Mouse (Mus musculus) heart, embryonic 16.5 days (tissue): Measurements from ENCODE around the gene Elmsan1. TPM values are rescaled to one million over a fixed set of nuclear protein-coding genes. Genes with fewer than 3 reads are reported as not detected.

Experiments
- ATAC-seq: fragments of 200-750 bp; cut with Nextera tagmentation; replicated peaks from 2 replicates; pipeline ENCODE4 v1.8.0; 2017; ENCODE audit warnings: moderate number of reproducible peaks; ENCODE audit not compliant: insufficient read depth, low FRiP score; ENCODE audit errors: extremely low read depth
- H3K27ac ChIP-seq: fragments of 300-500 bp; sonication (generic); 2 replicates; pipeline ENCODE4 v1.5.1; 2014; ENCODE audit warnings: mild to moderate bottlenecking, low read length, control low read depth, moderate library complexity
- H3K27me3 ChIP-seq: fragments of 300-500 bp; sonication (generic); 2 replicates; pipeline ENCODE4 v1.6.1; 2014; ENCODE audit warnings: low read length, mixed read lengths; ENCODE audit not compliant: control insufficient read depth, insufficient read depth
- H3K36me3 ChIP-seq: fragments of 300-500 bp; sonication (generic); 2 replicates; pipeline ENCODE4 v1.6.1; 2014; ENCODE audit not compliant: control insufficient read depth, insufficient read depth
- H3K4me1 ChIP-seq: fragments of 300-500 bp; sonication (generic); 2 replicates; pipeline ENCODE4 v1.6.1; 2014; ENCODE audit warnings: low read length, mixed read lengths; ENCODE audit not compliant: control insufficient read depth, insufficient read depth
- H3K4me2 ChIP-seq: fragments of 300-500 bp; sonication (generic); 2 replicates; pipeline ENCODE4 v1.6.1; 2014; ENCODE audit warnings: low read depth, mild to moderate bottlenecking, control low read depth, low read length
- H3K4me3 ChIP-seq: fragments of 300-500 bp; sonication (generic); 2 replicates; pipeline ENCODE4 v1.5.1; 2014; ENCODE audit warnings: mild to moderate bottlenecking, control low read depth, low read length
- H3K9ac ChIP-seq: fragments of 300-500 bp; sonication (generic); 2 replicates; pipeline ENCODE4 v1.6.1; 2014; ENCODE audit warnings: low read length, control low read depth
- H3K9me3 ChIP-seq: fragments of 300-500 bp; sonication (generic); replicated peaks from 2 replicates; pipeline ENCODE4 v1.6.1; 2016; ENCODE audit warnings: low read length; ENCODE audit not compliant: control insufficient read depth
- WGBS: fragments of 180-500 bp; shearing (Covaris S2); extraction: QIAGEN DNeasy Blood & Tissue Kit; methylation state at CpG from one replicate; pipeline ENCODE4 v1.1.7; 2014; 5-methylcytosine and 5-hydroxymethylcytosine counted together
- polyA plus RNA-seq: library from polyadenylated mRNA; unstranded; fragments of >200 nt; fragmentation: Nextera tagmentation; extraction: Ambion mirVana; gene quantifications from 2 replicates; pipeline ENCODE4 v1.2.1, GENCODE M21; 2015

Gene Elmsan1
- polyA plus RNA-seq, 1 experiment from 2014 or later, result 7.1 TPM

- Histone ChIP-seq H3K4me1 (peaks cover 10% of the 10 kb centered on the region), H3K27me3 (no peaks in the 10 kb centered on the region), H3K9ac (no peak overlapping the region), H3K4me2 (no peak overlapping the region), H3K4me3 (no peak overlapping the region), H3K9me3 (no peaks in the 10 kb centered on the region), H3K27ac (no peak overlapping the region), H3K36me3 (peaks cover 18% of the 10 kb centered on the region)
- ATAC-seq, result no peak
- WGBS, result 73% methylated on average over 11 of the region's 11 CpGs
Observed at GRCm38 (mm10) chr12:84163586-84164110, 55.0 kb downstream of the Elmsan1 start.

DNA sequence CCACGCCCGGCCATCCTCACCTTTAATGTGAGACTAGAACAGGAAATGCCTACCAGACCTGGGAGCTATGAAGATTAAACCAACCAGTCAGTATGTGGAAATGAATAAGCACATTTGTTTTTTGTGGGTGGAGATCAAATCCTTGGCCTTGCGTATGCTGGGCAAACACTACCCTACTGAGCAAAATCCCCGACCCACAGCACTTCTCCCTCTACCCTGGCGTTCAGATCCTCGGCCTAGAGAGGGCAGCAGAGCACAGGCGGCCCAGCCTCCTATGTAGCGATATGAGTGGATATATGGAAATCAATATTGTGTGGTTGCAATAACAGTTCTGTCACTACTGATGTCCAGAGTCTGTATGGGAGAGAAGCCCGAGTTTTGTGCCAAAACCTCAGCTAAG is 55.5 kb downstream of the Elmsan1 start:
- Histone ChIP-seq H3K9me3 (no peaks in the 10 kb centered on the region), H3K27me3 (no peaks in the 10 kb centered on the region), H3K27ac (no peak overlapping the region), H3K4me2 (no peak overlapping the region), H3K4me1 (peaks cover 10% of the 10 kb centered on the region), H3K4me3 (no peak overlapping the region), H3K9ac (no peak overlapping the region), H3K36me3 (peaks cover 20% of the 10 kb centered on the region)
- no peak for ATAC-seq
- 76% methylated on average over 9 of the region's 9 CpGs for WGBS

DNA sequence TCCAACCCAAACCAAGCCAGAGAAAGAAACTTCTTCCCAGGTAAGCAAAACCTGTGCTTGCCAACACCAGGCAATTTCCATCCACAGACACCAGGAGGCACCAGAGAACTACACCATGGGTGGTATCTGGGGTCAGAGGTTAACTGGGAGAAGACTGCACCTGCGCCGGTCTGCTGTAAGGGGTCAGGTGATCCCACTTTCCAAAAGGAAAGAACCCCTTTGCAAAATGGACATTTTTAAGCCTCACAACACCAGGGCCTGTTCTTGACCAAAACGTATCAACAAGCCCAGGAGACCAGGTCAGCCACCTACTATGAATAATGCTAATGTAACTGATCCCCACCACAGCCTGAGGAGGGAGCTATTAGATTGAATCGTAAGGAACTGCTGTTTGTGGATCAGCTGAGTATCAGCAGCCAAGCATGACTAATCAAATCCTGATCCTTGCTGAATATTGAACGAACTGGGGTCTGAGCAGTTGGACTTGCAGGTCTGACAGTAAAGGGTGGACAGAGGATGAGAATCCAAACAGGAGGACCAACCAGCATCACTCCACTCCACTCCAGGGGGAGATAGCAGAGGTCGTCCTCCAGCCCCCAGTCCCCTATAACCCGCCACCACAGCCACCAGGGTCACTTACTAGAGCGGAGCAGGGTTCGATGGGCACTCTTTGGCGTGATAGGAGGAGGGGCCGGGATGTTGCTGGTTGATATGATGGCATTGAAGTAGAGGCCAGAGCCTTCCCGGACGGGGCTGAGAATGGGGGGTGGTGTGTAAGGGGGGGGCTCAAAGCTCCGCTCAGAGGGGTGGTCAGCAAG is 56.9 kb downstream of the Elmsan1 start:
- H3K4me3 ChIP-seq, result no peak overlapping the region
- H3K9ac ChIP-seq, result no peak overlapping the region
- no peak for ATAC-seq
- no peaks in the 10 kb centered on the region for H3K27me3 ChIP-seq
- H3K9me3 ChIP-seq, result no peaks in the 10 kb centered on the region
- H3K4me2 ChIP-seq, result no peak overlapping the region
- 78% methylated on average over 14 of the region's 14 CpGs for WGBS
- H3K27ac ChIP-seq, result no peak overlapping the region
- peaks cover 10% of the 10 kb centered on the region for H3K4me1 ChIP-seq
- H3K36me3 ChIP-seq, result peaks cover 26% of the 10 kb centered on the region

DNA sequence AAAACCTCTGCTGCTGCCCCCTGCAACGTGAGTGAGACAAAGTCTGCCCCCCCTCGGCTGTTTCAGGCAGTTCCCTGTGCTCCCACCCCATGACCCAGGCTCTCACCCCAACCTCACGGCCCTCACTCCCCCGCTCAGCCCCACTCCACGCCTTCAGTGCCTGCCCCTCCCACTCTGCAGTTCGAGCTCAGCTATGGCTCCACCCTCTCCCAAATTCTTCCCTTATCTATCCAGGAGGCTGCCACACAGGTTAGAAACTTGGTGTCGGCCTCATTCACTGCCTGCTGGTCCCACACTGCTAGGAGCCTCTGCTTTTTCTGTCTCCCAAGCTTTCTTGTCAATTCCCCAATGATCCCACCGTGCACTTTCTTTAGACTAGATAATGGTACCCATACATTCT is 57.6 kb downstream of the Elmsan1 start:
- WGBS, result 36% methylated on average over 8 of the region's 8 CpGs

DNA sequence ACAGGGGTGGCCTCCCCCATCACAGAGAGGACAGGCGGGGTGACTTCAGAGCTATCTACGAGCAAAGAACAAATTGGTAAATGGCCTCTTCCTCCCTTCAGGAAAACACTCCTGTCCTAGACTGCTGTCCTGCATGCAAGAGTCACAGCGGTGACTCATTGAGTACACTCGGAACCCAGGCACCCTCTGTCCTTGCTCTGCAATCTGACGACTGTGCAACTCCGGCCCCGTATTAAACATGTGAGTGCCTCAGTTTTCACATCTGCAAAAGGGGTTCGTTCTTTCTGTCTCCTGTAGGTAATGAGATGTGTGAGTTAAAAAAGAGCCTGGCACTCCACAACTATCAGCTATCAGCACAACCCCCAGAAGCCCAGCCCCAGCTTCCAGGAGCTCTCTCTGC is 58.2 kb downstream of the Elmsan1 start:
- H3K9me3 ChIP-seq, result no peaks in the 10 kb centered on the region
- ATAC-seq, result no peak
- H3K4me1 ChIP-seq, result peaks cover 12% of the 10 kb centered on the region
- no peak overlapping the region for H3K4me3 ChIP-seq
- no peaks in the 10 kb centered on the region for H3K27me3 ChIP-seq
- WGBS, result 91% methylated on average over 8 of the region's 8 CpGs
- H3K36me3 ChIP-seq, result peaks cover 34% of the 10 kb centered on the region
- no peak overlapping the region for H3K9ac ChIP-seq
- no peak overlapping the region for H3K4me2 ChIP-seq
- H3K27ac ChIP-seq, result no peak overlapping the region

More for the DNA sequence above, 57.6 kb downstream of the Elmsan1 start:
- H3K27me3 ChIP-seq, result no peaks in the 10 kb centered on the region
- peak; percentile 63 for ATAC-seq
- no peak overlapping the region for H3K9ac ChIP-seq
- H3K4me2 ChIP-seq, result no peak overlapping the region
- H3K27ac ChIP-seq, result no peak overlapping the region; the same call in 1 of the 2 replicates
- no peak overlapping the region for H3K4me3 ChIP-seq
- H3K36me3 ChIP-seq, result peaks cover 31% of the 10 kb centered on the region
- H3K4me1 ChIP-seq, result peaks cover 11% of the 10 kb centered on the region
- H3K9me3 ChIP-seq, result no peaks in the 10 kb centered on the region

DNA sequence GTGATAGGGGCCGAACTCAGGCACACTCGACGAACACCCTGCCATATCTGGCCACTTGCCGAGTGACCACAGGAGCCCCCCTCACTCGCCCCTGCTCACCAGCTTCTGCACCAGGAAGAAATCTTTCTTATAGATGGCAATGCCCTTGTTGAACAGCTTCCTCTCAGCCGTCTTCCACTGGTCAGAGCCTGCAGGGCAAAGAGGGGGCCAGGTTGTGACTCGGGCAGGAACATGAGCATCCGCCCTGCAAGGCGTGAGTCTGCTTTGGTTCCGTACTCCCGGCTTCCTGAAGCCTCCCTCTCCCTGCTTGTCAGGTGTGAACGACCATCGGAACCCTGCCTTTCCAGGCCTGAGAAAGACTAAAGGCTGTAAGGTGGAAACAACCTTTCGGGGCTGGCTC is 60.5 kb downstream of the Elmsan1 start:
- no peak for ATAC-seq
- H3K9ac ChIP-seq, result no peak overlapping the region
- H3K36me3 ChIP-seq, result peaks cover 39% of the 10 kb centered on the region
- H3K4me2 ChIP-seq, result no peak overlapping the region
- peaks cover 15% of the 10 kb centered on the region for H3K4me1 ChIP-seq
- no peak overlapping the region for H3K4me3 ChIP-seq
- H3K9me3 ChIP-seq, result no peaks in the 10 kb centered on the region
- H3K27me3 ChIP-seq, result no peaks in the 10 kb centered on the region
- WGBS, result 69% methylated on average over 14 of the region's 14 CpGs
- H3K27ac ChIP-seq, result no peak overlapping the region

DNA sequence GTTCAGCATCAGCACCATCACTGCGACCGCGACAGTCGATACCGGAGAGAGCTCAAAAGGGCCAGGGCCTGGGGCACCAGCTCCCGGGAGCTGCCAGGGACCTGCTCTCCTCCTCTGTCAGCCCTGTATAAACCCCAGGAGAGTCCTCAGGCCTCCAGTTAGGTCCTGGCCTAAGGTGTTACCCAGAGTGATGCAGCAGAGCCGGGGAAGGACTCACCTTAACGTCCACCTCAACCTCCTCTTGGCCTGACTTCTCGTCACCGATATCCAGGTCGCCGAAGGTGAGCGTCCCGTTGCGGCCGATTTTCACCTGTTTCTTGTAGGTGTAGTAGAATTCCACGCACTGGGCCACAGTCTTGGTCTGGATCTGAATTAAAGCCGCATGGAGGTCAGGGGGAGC is 62.5 kb downstream of the Elmsan1 start:
- no peak for ATAC-seq
- H3K36me3 ChIP-seq, result peaks cover 47% of the 10 kb centered on the region
- H3K4me1 ChIP-seq, result peaks cover 18% of the 10 kb centered on the region
- H3K9me3 ChIP-seq, result no peaks in the 10 kb centered on the region
- no peak overlapping the region for H3K4me2 ChIP-seq
- H3K4me3 ChIP-seq, result no peak overlapping the region
- H3K9ac ChIP-seq, result no peak overlapping the region
- no peak overlapping the region for H3K27ac ChIP-seq
- 90% methylated on average over 18 of the region's 18 CpGs for WGBS
- H3K27me3 ChIP-seq, result no peaks in the 10 kb centered on the region

DNA sequence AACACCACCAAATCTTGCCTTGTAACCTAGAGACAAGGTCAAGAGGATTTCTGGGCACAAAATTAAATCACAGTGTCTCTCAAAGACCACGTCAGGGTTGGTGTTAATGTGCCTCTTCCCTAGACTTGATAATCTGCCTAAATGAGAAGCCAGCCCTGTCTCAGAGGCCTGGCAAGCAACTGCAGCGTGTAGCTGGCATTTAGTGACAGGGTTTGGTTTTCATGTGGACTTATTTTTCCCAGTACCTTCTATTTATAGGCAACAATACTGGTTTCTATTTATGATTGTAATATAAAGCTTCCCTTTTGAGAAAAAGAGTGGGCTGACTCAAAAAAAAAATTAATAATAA is 63.2 kb downstream of the Elmsan1 start:
- H3K9me3 ChIP-seq, result no peaks in the 10 kb centered on the region
- no peaks in the 10 kb centered on the region for H3K27me3 ChIP-seq
- no peak overlapping the region for H3K4me3 ChIP-seq
- H3K4me2 ChIP-seq, result no peak overlapping the region
- H3K36me3 ChIP-seq, result peaks cover 47% of the 10 kb centered on the region
- no peak for ATAC-seq
- H3K9ac ChIP-seq, result no peak overlapping the region
- H3K4me1 ChIP-seq, result peaks cover 21% of the 10 kb centered on the region
- 45% methylated on average over 2 of the region's 2 CpGs for WGBS
- H3K27ac ChIP-seq, result peak overlapping the region; percentile 37

DNA sequence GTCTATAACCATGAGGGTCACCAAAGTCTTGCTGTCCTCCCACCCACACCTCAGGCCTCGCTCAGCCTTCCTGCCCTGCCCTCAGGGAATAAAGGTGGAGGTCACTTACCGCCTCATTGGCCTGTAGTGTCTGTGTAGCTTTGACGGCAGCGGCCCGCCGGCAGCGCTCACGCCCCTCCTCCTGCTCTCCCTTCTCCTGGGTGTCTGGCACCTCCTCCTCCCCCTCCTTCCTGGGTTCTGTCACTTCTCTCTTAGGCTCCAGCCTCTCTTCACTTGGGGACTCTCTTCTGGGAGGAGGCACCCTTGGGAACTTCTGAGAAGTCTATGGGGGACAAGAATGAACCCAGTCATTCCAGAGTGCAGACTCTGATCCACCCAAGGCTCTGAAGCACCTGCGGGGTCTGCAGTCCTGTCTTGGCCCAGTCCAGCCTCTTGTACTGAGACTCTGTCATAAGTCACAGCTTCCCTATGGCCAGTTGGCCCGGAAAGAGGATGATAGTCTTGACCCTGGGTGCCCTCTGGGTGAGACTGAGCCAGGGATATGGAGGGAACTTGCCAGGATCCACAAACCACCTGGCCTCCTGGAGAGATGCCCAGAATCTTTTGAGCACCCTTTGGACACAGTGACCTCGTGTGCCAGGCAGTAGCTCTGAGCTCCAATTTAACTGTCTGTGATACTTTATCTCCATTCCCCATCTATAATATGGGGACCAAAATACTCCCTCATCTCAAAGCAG is 63.7 kb downstream of the Elmsan1 start:
- Histone ChIP-seq H3K27ac (peak overlapping the region; percentile 49), H3K4me1 (peaks cover 25% of the 10 kb centered on the region), H3K27me3 (no peaks in the 10 kb centered on the region), H3K36me3 (peaks cover 43% of the 10 kb centered on the region), H3K9ac (no peak overlapping the region), H3K4me3 (no peak overlapping the region), H3K9me3 (no peaks in the 10 kb centered on the region), H3K4me2 (no peak overlapping the region)
- WGBS, result 41% methylated on average over 11 of the region's 11 CpGs
- peak; percentile 21; the same call in 1 of the 2 replicates for ATAC-seq
